Mouse (Mus musculus): ENCODE data around the gene Arl15. TPM values are rescaled to one million over a fixed set of nuclear protein-coding genes. Genes with fewer than 3 reads are reported as not detected.

The Arl15 gene
- polyA plus RNA-seq, 1 experiment from 2014 or later, result 10.6 TPM

DNA sequence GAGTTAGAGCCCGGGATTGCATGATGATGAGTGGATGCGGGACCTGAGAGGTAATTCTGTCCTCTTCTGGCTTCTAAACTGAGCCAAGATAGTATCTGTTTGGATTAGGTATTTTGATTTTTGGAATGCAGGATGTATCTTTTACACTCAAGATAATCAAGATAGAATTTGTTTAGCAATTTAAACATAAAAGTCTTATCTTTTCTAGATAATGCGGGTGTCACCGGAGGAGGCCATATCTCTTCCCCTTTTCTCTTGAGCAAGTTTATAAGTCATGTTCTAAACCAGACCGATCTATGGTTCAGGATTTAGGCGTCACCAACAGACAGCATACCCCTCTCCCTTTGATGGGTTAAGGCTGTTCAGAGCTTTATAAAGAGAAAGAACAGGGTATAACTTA, 3.1 kb downstream of the Arl15 start:
- WGBS, result 59% methylated on average over 6 of the region's 6 CpGs
- H3K36me3 ChIP-seq (ENCODE audit: control insufficient read depth, insufficient read depth, low read length), result no peaks in the 10 kb centered on the region
- no peaks in the 10 kb centered on the region for H3K9me3 ChIP-seq (ENCODE audit: control insufficient read depth, low read length)
- no peak overlapping the region for H3K4me2 ChIP-seq (ENCODE audit: low read depth, low read length)
- H3K27ac ChIP-seq (ENCODE audit: low read length), result no peak overlapping the region
- H3K9ac ChIP-seq (ENCODE audit: low read length), result no peak overlapping the region
- no peaks in the 10 kb centered on the region for H3K27me3 ChIP-seq (ENCODE audit: control insufficient read depth, insufficient read depth, low read depth, low read length)
- ATAC-seq (ENCODE audit: low read depth), result no peak
- H3K4me1 ChIP-seq (replicated peaks; ENCODE audit: control insufficient read depth, insufficient read depth, low read length), result peaks cover 17% of the 10 kb centered on the region
- H3K4me3 ChIP-seq (ENCODE audit: low read length), result no peak overlapping the region

- H3K27ac ChIP-seq (ENCODE audit: low read length), result no peak overlapping the region
- H3K9ac ChIP-seq (ENCODE audit: low read length), result no peak overlapping the region
- H3K4me3 ChIP-seq (ENCODE audit: low read length), result no peak overlapping the region
- no peak overlapping the region for H3K4me2 ChIP-seq (ENCODE audit: low read depth, low read length)
- H3K9me3 ChIP-seq (ENCODE audit: control insufficient read depth, low read length), result no peaks in the 10 kb centered on the region
- no peaks in the 10 kb centered on the region for H3K36me3 ChIP-seq (ENCODE audit: control insufficient read depth, insufficient read depth, low read length)
- no peaks in the 10 kb centered on the region for H3K27me3 ChIP-seq (ENCODE audit: control insufficient read depth, insufficient read depth, low read depth, low read length)
- H3K4me1 ChIP-seq (replicated peaks; ENCODE audit: control insufficient read depth, insufficient read depth, low read length), result peaks cover 17% of the 10 kb centered on the region
- ATAC-seq (ENCODE audit: low read depth), result no peak
- WGBS, result 91% methylated on average over 4 of the region's 4 CpGs
Measured at GRCm38 (mm10) chr13:113799361-113799760, 5.1 kb downstream of the Arl15 start.

- Histone ChIP-seq H3K4me2 (ENCODE audit: low read depth, low read length) (no peak overlapping the region), H3K27ac (ENCODE audit: low read length) (no peak overlapping the region), H3K4me1 (replicated peaks; ENCODE audit: control insufficient read depth, insufficient read depth, low read length) (peaks cover 16% of the 10 kb centered on the region), H3K9me3 (ENCODE audit: control insufficient read depth, low read length) (no peaks in the 10 kb centered on the region), H3K4me3 (ENCODE audit: low read length) (no peak overlapping the region), H3K27me3 (ENCODE audit: control insufficient read depth, insufficient read depth, low read depth, low read length) (no peaks in the 10 kb centered on the region), H3K9ac (ENCODE audit: low read length) (no peak overlapping the region), H3K36me3 (ENCODE audit: control insufficient read depth, insufficient read depth, low read length) (no peaks in the 10 kb centered on the region)
- ATAC-seq (ENCODE audit: low read depth), result no peak
- WGBS, result 86% methylated on average over 4 of the region's 4 CpGs
Measured at GRCm38 (mm10) chr13:113800246-113800645, 5.9 kb downstream of the Arl15 start.

DNA sequence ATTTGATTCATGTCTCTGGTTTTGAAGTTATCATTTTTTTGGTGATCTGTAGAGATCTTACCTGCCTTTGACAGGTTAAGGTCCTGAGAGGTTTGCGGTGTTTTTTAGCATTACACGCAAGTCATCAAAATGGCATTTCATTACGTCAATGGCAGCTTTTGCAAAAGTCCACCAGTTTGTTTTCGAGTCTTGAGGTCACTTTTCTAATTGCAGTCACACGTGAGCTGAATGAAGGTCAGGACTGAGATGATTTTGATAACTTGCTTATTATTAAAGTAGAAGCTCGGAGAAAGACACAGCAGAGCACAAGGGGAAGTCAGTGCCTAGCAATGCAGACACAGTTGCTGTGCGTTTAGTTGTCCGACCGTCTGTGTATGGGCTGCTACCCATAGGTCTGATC, 8.3 kb downstream of the Arl15 start:
- Histone ChIP-seq H3K4me2 (ENCODE audit: low read depth, low read length) (no peak overlapping the region), H3K27ac (ENCODE audit: low read length) (no peak overlapping the region), H3K27me3 (ENCODE audit: control insufficient read depth, insufficient read depth, low read depth, low read length) (no peaks in the 10 kb centered on the region), H3K9me3 (ENCODE audit: control insufficient read depth, low read length) (no peaks in the 10 kb centered on the region), H3K4me1 (replicated peaks; ENCODE audit: control insufficient read depth, insufficient read depth, low read length) (no peaks in the 10 kb centered on the region), H3K4me3 (ENCODE audit: low read length) (no peak overlapping the region), H3K36me3 (ENCODE audit: control insufficient read depth, insufficient read depth, low read length) (no peaks in the 10 kb centered on the region), H3K9ac (ENCODE audit: low read length) (no peak overlapping the region)
- no peak for ATAC-seq (ENCODE audit: low read depth)
- WGBS, result 82% methylated on average over 9 of the region's 9 CpGs

GRCm38 (mm10) chr13:113811141-113811540, 16.8 kb downstream of the Arl15 start:
- 94% methylated on average over 2 of the region's 2 CpGs for WGBS
- Histone ChIP-seq H3K4me3 (ENCODE audit: low read length) (no peak overlapping the region), H3K4me1 (replicated peaks; ENCODE audit: control insufficient read depth, insufficient read depth, low read length) (peaks cover 9% of the 10 kb centered on the region; the same call in 1 of the 2 replicates), H3K9ac (ENCODE audit: low read length) (no peak overlapping the region), H3K27ac (ENCODE audit: low read length) (no peak overlapping the region), H3K27me3 (ENCODE audit: control insufficient read depth, insufficient read depth, low read depth, low read length) (no peaks in the 10 kb centered on the region), H3K9me3 (ENCODE audit: control insufficient read depth, low read length) (no peaks in the 10 kb centered on the region), H3K4me2 (ENCODE audit: low read depth, low read length) (no peak overlapping the region), H3K36me3 (ENCODE audit: control insufficient read depth, insufficient read depth, low read length) (no peaks in the 10 kb centered on the region)
- ATAC-seq (ENCODE audit: low read depth), result no peak

DNA sequence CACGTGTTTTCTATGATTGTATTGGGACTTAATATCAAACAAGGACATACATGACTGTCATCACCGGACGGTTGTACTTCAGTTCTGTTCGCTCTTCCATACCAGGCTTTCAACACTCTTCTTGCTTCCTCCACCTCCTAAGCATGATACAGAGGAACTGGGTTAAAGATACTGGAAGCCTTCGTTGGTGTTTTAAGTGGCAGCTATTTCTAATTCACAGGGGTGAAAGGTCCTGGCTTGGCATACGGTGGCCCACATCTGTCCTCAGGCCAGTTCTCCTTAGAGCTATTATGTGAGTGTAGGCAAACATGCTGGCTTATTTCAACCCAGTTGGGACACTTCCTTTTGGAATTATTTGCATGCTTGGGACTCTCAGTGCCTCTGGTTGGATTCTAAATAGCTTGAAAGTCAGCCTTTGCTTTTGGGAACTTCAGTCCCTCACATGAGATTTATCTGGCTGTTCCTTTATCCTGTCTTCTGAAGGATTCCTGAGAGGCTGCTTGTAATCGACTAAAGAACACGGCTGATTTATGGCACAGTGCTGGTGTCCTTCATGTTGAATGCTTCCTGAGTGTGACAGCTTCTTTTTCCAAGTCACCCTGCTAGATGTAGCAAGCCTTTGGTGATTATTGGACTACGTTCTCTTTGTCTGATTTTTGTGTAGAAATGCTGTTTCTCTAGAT, 17.7 kb downstream of the Arl15 start:
- Histone ChIP-seq H3K9me3 (ENCODE audit: control insufficient read depth, low read length) (no peaks in the 10 kb centered on the region), H3K4me3 (ENCODE audit: low read length) (no peak overlapping the region), H3K4me1 (replicated peaks; ENCODE audit: control insufficient read depth, insufficient read depth, low read length) (peaks cover 10% of the 10 kb centered on the region; the same call in 1 of the 2 replicates), H3K27ac (ENCODE audit: low read length) (no peak overlapping the region), H3K36me3 (ENCODE audit: control insufficient read depth, insufficient read depth, low read length) (no peaks in the 10 kb centered on the region), H3K4me2 (ENCODE audit: low read depth, low read length) (no peak overlapping the region), H3K27me3 (ENCODE audit: control insufficient read depth, insufficient read depth, low read depth, low read length) (no peaks in the 10 kb centered on the region), H3K9ac (ENCODE audit: low read length) (no peak overlapping the region)
- WGBS, result 50% methylated on average over 9 of the region's 9 CpGs
- no peak for ATAC-seq (ENCODE audit: low read depth)

- H3K4me1 ChIP-seq (replicated peaks; ENCODE audit: control insufficient read depth, insufficient read depth, low read length), result peaks cover 10% of the 10 kb centered on the region; the same call in 1 of the 2 replicates
- 54% methylated on average over 6 of the region's 6 CpGs for WGBS
- no peak for ATAC-seq (ENCODE audit: low read depth)
- H3K36me3 ChIP-seq (ENCODE audit: control insufficient read depth, insufficient read depth, low read length), result no peaks in the 10 kb centered on the region
- no peaks in the 10 kb centered on the region for H3K27me3 ChIP-seq (ENCODE audit: control insufficient read depth, insufficient read depth, low read depth, low read length)
- H3K4me3 ChIP-seq (ENCODE audit: low read length), result no peak overlapping the region
- H3K9ac ChIP-seq (ENCODE audit: low read length), result no peak overlapping the region
- no peak overlapping the region for H3K4me2 ChIP-seq (ENCODE audit: low read depth, low read length)
- no peaks in the 10 kb centered on the region for H3K9me3 ChIP-seq (ENCODE audit: control insufficient read depth, low read length)
- H3K27ac ChIP-seq (ENCODE audit: low read length), result no peak overlapping the region
Measured at GRCm38 (mm10) chr13:113812593-113812975, 18.3 kb downstream of the Arl15 start.

GRCm38 (mm10) chr13:113814121-113814520, 19.8 kb downstream of the Arl15 start:
- WGBS, result 74% methylated on average over 8 of the region's 8 CpGs
- Histone ChIP-seq H3K9ac (ENCODE audit: low read length) (no peak overlapping the region), H3K9me3 (ENCODE audit: control insufficient read depth, low read length) (no peaks in the 10 kb centered on the region), H3K27ac (ENCODE audit: low read length) (no peak overlapping the region), H3K4me3 (ENCODE audit: low read length) (no peak overlapping the region), H3K27me3 (ENCODE audit: control insufficient read depth, insufficient read depth, low read depth, low read length) (no peaks in the 10 kb centered on the region), H3K36me3 (ENCODE audit: control insufficient read depth, insufficient read depth, low read length) (no peaks in the 10 kb centered on the region), H3K4me1 (replicated peaks; ENCODE audit: control insufficient read depth, insufficient read depth, low read length) (peaks cover 10% of the 10 kb centered on the region; the same call in 1 of the 2 replicates), H3K4me2 (ENCODE audit: low read depth, low read length) (no peak overlapping the region)
- no peak for ATAC-seq (ENCODE audit: low read depth)

GRCm38 (mm10) chr13:113815697-113816420, 21.6 kb downstream of the Arl15 start:
- H3K4me2 ChIP-seq (ENCODE audit: low read depth, low read length), result no peak overlapping the region
- no peak overlapping the region for H3K4me3 ChIP-seq (ENCODE audit: low read length)
- H3K4me1 ChIP-seq (replicated peaks; ENCODE audit: control insufficient read depth, insufficient read depth, low read length), result peaks cover 10% of the 10 kb centered on the region; the same call in 1 of the 2 replicates
- H3K27me3 ChIP-seq (ENCODE audit: control insufficient read depth, insufficient read depth, low read depth, low read length), result no peaks in the 10 kb centered on the region
- no peak overlapping the region for H3K9ac ChIP-seq (ENCODE audit: low read length)
- H3K27ac ChIP-seq (ENCODE audit: low read length), result no peak overlapping the region
- H3K9me3 ChIP-seq (ENCODE audit: control insufficient read depth, low read length), result no peaks in the 10 kb centered on the region
- no peak for ATAC-seq (ENCODE audit: low read depth)
- 51% methylated on average over 15 of the region's 15 CpGs for WGBS
- no peaks in the 10 kb centered on the region for H3K36me3 ChIP-seq (ENCODE audit: control insufficient read depth, insufficient read depth, low read length)

All from lung, embryonic 16.5 days (tissue).